Mouse (Mus musculus) left cerebral cortex, postnatal 25 days (tissue): ENCODE data around the gene Rab25. TPM values are rescaled to one million over a fixed set of nuclear protein-coding genes. Genes with fewer than 3 reads are reported as not detected.
"Not testable (repeated sequence)": the region's sequence is repeated elsewhere in the genome, so short reads cannot be mapped to it uniquely, and the experiment has no call there.

Experiments used
- DNase-seq, 2 experiments: peaks; one replicate each; pipeline ENCODE4 v3.0.0; 2022; ENCODE audit warnings: low spot score in 2 of 2, mixed read lengths in 1 of 2
- intact Hi-C: fragments of 180-260 bp; cut with DNase I; formaldehyde crosslinking; loops from one replicate; pipeline ENCODE4 v1.15.1; 2025
- total RNA-seq, 2 experiments: library from RNA; stranded (reverse); gene quantifications; 2 replicates each; pipeline ENCODE4 v1.2.3; 2021

The Rab25 gene
- not detected for total RNA-seq

GRCm38 (mm10) chr3:88548180-88548917 is at the start of gene Rab25:
Rab25 (minus strand) TSS chr3:88548300.
- no peak for DNase-seq
- intact Hi-C loops, result no loop called here

- DNase-seq, result not testable (repeated sequence)
Measured at GRCm38 (mm10) chr3:88596547-88596946, 48.4 kb upstream of the Rab25 start.

GRCm38 (mm10) chr3:88593893-88594580 is 45.9 kb upstream of the Rab25 start:
- intact Hi-C loops, result no loop called here
- no peak for DNase-seq

More at GRCm38 (mm10) chr3:88596547-88596946, 48.4 kb upstream of the Rab25 start:
- intact Hi-C loops, result not testable (repeated sequence)

- intact Hi-C loops, result no loop called here
- no peak for DNase-seq
Measured at GRCm38 (mm10) chr3:88592942-88593576, 45.0 kb upstream of the Rab25 start.

- intact Hi-C loops, result loop anchor here (2.0 kb wide), 1 partner anchor 147 kb away; no protein-coding TSS in a partner anchor
- DNase-seq, result peak; percentile 40 to 55
Measured at GRCm38 (mm10) chr3:88591950-88592731, 44.0 kb upstream of the Rab25 start.

GRCm38 (mm10) chr3:88591044-88591443 is 42.9 kb upstream of the Rab25 start:
- DNase-seq, result no peak
- intact Hi-C loops, result loop anchor here (2.0 kb wide), 1 partner anchor 148 kb away; no protein-coding TSS in a partner anchor

GRCm38 (mm10) chr3:88590246-88590645 is 42.1 kb upstream of the Rab25 start:
- no peak for DNase-seq
- intact Hi-C loops, result loop anchor here (2.0 kb wide), 1 partner anchor 149 kb away; no protein-coding TSS in a partner anchor

GRCm38 (mm10) chr3:88586640-88587039 is 38.5 kb upstream of the Rab25 start:
- intact Hi-C loops, result no loop called here

GRCm38 (mm10) chr3:88585769-88586168 is 37.7 kb upstream of the Rab25 start:
- DNase-seq, result no peak
- intact Hi-C loops, result no loop called here

More at GRCm38 (mm10) chr3:88586640-88587039, 38.5 kb upstream of the Rab25 start:
- no peak for DNase-seq

GRCm38 (mm10) chr3:88579454-88580117 is 31.5 kb upstream of the Rab25 start:
- intact Hi-C loops, result no loop called here
- DNase-seq, result peak; percentile 80 to 88

- intact Hi-C loops, result no loop called here
- DNase-seq, result no peak
Measured at GRCm38 (mm10) chr3:88578498-88579424, 30.7 kb upstream of the Rab25 start.

- DNase-seq, intact Hi-C loops: not testable (repeated sequence)
Measured at GRCm38 (mm10) chr3:88577846-88578245, 29.7 kb upstream of the Rab25 start.

GRCm38 (mm10) chr3:88575540-88575939 is 27.4 kb upstream of the Rab25 start, which contains the start of gene Ssr2:
Ssr2 (plus strand) TSS chr3:88575876.
- intact Hi-C loops, result no loop called here
- no peak for DNase-seq

GRCm38 (mm10) chr3:88573810-88574209 is 25.7 kb upstream of the Rab25 start:
- DNase-seq, result no peak
- intact Hi-C loops, result no loop called here

GRCm38 (mm10) chr3:88572835-88573234 is 24.7 kb upstream of the Rab25 start:
- no peak for DNase-seq
- intact Hi-C loops, result no loop called here

GRCm38 (mm10) chr3:88571856-88572255 is 23.8 kb upstream of the Rab25 start:
- no peak for DNase-seq
- intact Hi-C loops, result no loop called here

- intact Hi-C loops, result no loop called here
Measured at GRCm38 (mm10) chr3:88570341-88570740, 22.2 kb upstream of the Rab25 start.

GRCm38 (mm10) chr3:88569694-88570093 is 21.6 kb upstream of the Rab25 start:
- intact Hi-C loops, result no loop called here
- no peak for DNase-seq

More at GRCm38 (mm10) chr3:88570341-88570740, 22.2 kb upstream of the Rab25 start:
- no peak for DNase-seq
